Mouse (Mus musculus): Measurements from ENCODE around the gene Bend5.

DNA sequence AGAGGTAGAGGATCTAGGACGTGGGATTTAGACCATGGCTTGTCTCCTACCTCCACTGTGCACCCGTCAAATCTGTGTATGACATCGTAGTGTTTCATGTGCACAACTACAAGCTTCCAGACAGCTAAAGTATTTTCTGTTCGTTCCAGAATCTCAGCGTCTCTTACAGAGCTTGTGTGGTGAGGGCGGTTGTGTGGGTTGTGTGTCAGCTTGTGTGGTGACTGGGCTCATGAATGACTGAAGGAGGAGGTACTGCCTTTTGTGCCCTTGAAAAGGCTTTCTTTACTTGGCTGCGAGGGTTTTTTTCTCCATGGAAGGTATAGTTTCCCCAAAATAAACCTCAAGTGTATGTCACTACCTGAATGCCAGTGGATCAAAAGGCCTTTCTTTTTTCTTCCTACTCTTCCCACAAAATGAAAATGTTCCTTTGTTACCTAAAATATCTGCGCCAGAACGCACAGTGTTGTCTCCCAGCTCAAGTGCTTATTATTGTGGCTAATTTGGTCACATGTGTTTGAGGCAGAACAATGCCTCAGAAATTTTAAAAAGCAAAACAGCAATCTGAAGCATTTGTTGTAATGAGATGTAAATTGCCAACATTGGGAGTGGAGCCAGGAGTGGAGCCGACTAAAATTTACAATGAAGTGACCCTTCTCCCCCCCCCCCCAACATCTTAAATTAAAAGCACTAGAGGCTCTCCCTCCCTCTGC is 29.3 kb downstream of the Bend5 start:
- TF ChIP-seq GATA1 (IDR thresholded peaks at IDR 0.05; ENCODE audit: borderline replicate concordance, low read length) (no peak), FLI1 (IDR thresholded peaks at IDR 0.05; ENCODE audit: low read length) (no peak)
